Mouse (Mus musculus) ES-Bruce4 (cell line): Measurements from ENCODE around the gene Kifc3.

Experiments used
- CTCF ChIP-seq: IDR thresholded peaks from one replicate; pipeline ENCODE4 v1.8.1; 2011; ENCODE audit warnings: low read depth, low read length
- EP300 ChIP-seq: IDR thresholded peaks from 2 replicates; pipeline ENCODE4 v1.6.1; 2011; ENCODE audit warnings: low read depth, low read length; ENCODE audit not compliant: insufficient read depth
- POLR2A ChIP-seq: IDR thresholded peaks from one replicate; pipeline ENCODE4 v1.8.1; 2011; ENCODE audit warnings: low read length; ENCODE audit not compliant: insufficient read depth

GRCm38 (mm10) chr8:95107306-95107705 is 95.3 kb downstream of the Kifc3 start:
- TF ChIP-seq CTCF, result no peak
- no peak for TF ChIP-seq POLR2A
- no peak for TF ChIP-seq EP300
